Mouse (Mus musculus) small intestine, adult 2 months (tissue): Measurements from ENCODE around the gene Rdh16f2.
"Not testable (repeated sequence)": the region's sequence is repeated elsewhere in the genome, so short reads cannot be mapped to it uniquely, and the experiment has no call there.

ENCODE experiments used
- CTCF ChIP-seq: fragments of 200-500 bp; IDR thresholded peaks from 2 replicates; pipeline ENCODE4 v1.5.1; 2012; ENCODE audit warnings: low read depth, mild to moderate bottlenecking, control low read depth, inconsistent platforms, low read length, moderate library complexity, mixed read lengths; ENCODE audit not compliant: insufficient replicate concordance, insufficient read length; ENCODE audit errors: extremely low read depth
- POLR2A ChIP-seq: fragments of 200-500 bp; IDR thresholded peaks from 2 replicates; pipeline ENCODE4 v1.6.1; 2012; ENCODE audit warnings: low read depth, mild to moderate bottlenecking, control low read depth, inconsistent platforms, low read length, moderate library complexity

GRCm38 (mm10) chr10:127817268-127817910 is 48.9 kb upstream of the Rdh16f2 start:
- not testable (repeated sequence) for TF ChIP-seq CTCF, POLR2A
